Mouse (Mus musculus) forebrain, postnatal 0 days (tissue): ENCODE measurements around the gene Rab3a. TPM values are rescaled to one million over a fixed set of nuclear protein-coding genes. Genes with fewer than 3 reads are reported as not detected.

Experiments used
- ATAC-seq: fragments of 200-750 bp; cut with Nextera tagmentation; 2 replicates; pipeline ENCODE4 v1.8.0; 2017; ENCODE audit warnings: mild to moderate bottlenecking, moderate library complexity
- DNase-seq: peaks from one replicate; pipeline ENCODE4 v3.0.0-alpha.2; 2015
- H3K27ac ChIP-seq: fragments of 300-500 bp; sonication (generic); 2 replicates; pipeline ENCODE4 v1.5.1; 2014; ENCODE audit warnings: low read depth, mild to moderate bottlenecking, antibody characterized with exemption, low read length, moderate library complexity, mixed read lengths
- H3K27me3 ChIP-seq: fragments of 300-500 bp; sonication (generic); 2 replicates; pipeline ENCODE4 v1.6.1; 2014; ENCODE audit warnings: mild to moderate bottlenecking, low read length, mixed read lengths; ENCODE audit not compliant: insufficient read depth
- H3K36me3 ChIP-seq: fragments of 300-500 bp; sonication (generic); 2 replicates; pipeline ENCODE4 v1.6.1; 2014; ENCODE audit warnings: mild to moderate bottlenecking, moderate library complexity; ENCODE audit not compliant: insufficient read depth
- H3K4me1 ChIP-seq: fragments of 300-500 bp; sonication (generic); 2 replicates; pipeline ENCODE4 v1.6.1; 2014; ENCODE audit warnings: antibody characterized with exemption; ENCODE audit not compliant: insufficient read depth
- H3K4me2 ChIP-seq: fragments of 300-500 bp; sonication (generic); 2 replicates; pipeline ENCODE4 v1.6.1; 2014; ENCODE audit warnings: low read depth, mild to moderate bottlenecking, moderate library complexity
- H3K4me3 ChIP-seq: fragments of 300-500 bp; sonication (generic); 2 replicates; pipeline ENCODE4 v1.5.1; 2014; ENCODE audit warnings: low read depth, low read length, mixed read lengths
- H3K9ac ChIP-seq: fragments of 300-500 bp; sonication (generic); 2 replicates; pipeline ENCODE4 v1.6.1; 2014; ENCODE audit warnings: mild to moderate bottlenecking
- H3K9me3 ChIP-seq: fragments of 300-500 bp; sonication (generic); 2 replicates; pipeline ENCODE4 v1.6.1; 2016; ENCODE audit warnings: low read length
- CTCF ChIP-seq: sonication (generic); IDR thresholded peaks from 2 replicates; pipeline ENCODE4 v1.5.1; 2016; ENCODE audit warnings: antibody characterized with exemption, control low read depth, low read depth
- WGBS: fragments of 180-500 bp; shearing (Covaris S2); extraction: QIAGEN DNeasy Blood & Tissue Kit; methylation state at CpG from one replicate; pipeline ENCODE4 v1.1.7; 2014; 5-methylcytosine and 5-hydroxymethylcytosine counted together
- polyA plus RNA-seq: library from polyadenylated mRNA; unstranded; fragments of >200 nt; fragmentation: Nextera tagmentation; extraction: Ambion mirVana; gene quantifications from 2 replicates; pipeline ENCODE4 v1.2.1, GENCODE M21; 2015
- total RNA-seq: library from RNA; depleted of rRNA; stranded (reverse); fragments of >200 nt; gene quantifications from 2 replicates; pipeline ENCODE4 v1.2.3, GENCODE M21; 2014

The Rab3a gene
- total and polyA plus RNA-seq, 2 experiments from 2014 or later: 499 to 673 TPM

DNA sequence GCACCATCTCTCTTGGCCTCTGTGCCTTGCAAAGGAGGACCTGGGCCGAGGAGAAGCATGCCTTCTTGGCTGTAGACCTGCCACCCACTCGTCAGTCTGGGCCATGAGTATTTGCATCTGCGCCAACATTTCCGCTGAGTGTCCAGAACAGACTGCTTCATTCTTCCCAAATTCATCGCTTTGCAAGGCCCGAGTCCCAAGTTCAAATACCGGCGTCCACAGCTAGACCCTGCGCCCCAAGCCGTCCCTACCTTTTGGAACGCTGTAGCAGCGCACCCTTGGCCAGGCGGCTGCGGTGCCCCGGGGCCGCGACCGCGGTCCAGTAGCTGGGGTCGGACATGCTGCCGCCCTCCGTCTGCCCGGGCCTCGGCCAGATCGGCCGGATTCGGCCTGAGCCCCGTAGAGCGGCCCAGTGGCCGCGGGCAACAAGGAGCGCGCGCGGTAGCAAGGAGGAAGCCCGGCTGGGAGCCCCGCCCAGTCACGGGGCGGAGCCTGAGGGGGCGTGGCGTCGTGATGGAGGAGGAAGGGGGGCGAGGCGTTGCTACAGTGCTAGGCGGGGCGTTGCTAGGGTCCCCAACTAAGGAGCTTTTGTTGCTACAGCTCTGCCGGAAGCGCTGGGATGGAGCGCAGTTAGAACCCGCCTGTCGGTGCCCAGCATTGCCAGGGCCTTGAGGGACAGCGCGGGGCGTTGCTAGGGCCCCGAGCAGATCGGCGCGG is 37.7 kb downstream of the Rab3a start:
- Histone ChIP-seq H3K36me3 (peaks cover 24% of the 10 kb centered on the region), H3K27me3 (no peaks in the 10 kb centered on the region), H3K9ac (peak overlapping the region; percentile 87), H3K27ac (peak overlapping the region; percentile 88), H3K4me2 (peak overlapping the region; percentile 85), H3K9me3 (no peaks in the 10 kb centered on the region), H3K4me3 (peak overlapping the region; percentile 63), H3K4me1 (peaks cover 19% of the 10 kb centered on the region)
- DNase-seq (peak; percentile 96), ATAC-seq (peak; percentile 88)
- 3% methylated on average over 58 of the region's 58 CpGs for WGBS
- no peak for TF ChIP-seq CTCF

- Histone ChIP-seq H3K4me3 (peak overlapping the region; percentile 63), H3K4me1 (peaks cover 19% of the 10 kb centered on the region), H3K27me3 (no peaks in the 10 kb centered on the region), H3K27ac (peak overlapping the region; percentile 88), H3K36me3 (peaks cover 19% of the 10 kb centered on the region; the same call in 1 of the 2 replicates), H3K4me2 (peak overlapping the region; percentile 85), H3K9ac (peak overlapping the region; percentile 87), H3K9me3 (no peaks in the 10 kb centered on the region)
- DNase-seq: no peak
- under 1% methylated on average over 20 of the region's 20 CpGs for WGBS
- peak; percentile 37 for TF ChIP-seq CTCF
- no peak for ATAC-seq
Measured at GRCm38 (mm10) chr8:70792700-70793099, 38.2 kb downstream of the Rab3a start.

DNA sequence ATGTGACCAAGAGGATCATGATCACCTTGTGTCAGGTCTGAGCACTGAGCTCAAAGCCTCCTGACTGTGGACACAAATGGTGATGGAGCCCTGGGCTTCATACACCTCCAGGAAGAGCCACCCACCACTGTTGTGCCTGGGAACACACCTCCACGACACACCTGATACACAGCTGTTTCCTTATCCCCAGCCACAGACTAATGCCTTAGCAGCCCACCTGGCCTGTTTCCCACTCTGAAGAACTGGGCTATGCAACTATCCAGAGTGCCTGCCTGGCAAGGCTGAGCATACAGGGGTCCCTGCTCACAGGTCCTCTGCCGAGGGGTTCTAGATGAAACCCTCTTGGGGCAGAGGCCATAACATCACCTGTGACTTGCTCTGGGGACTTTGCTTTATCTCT is 39.7 kb downstream of the Rab3a start:
- Histone ChIP-seq H3K9me3 (no peaks in the 10 kb centered on the region), H3K9ac (no peak overlapping the region), H3K27me3 (no peaks in the 10 kb centered on the region; the same call in 1 of the 2 replicates), H3K36me3 (peaks cover 5% of the 10 kb centered on the region; the same call in 1 of the 2 replicates), H3K4me2 (no peak overlapping the region), H3K4me1 (peaks cover 28% of the 10 kb centered on the region), H3K27ac (0 out of 2 replicates have a peak overlapping the region, but pooled peaks have one; percentile 9), H3K4me3 (no peak overlapping the region)
- DNase-seq (no peak), ATAC-seq (no peak)
- 90% methylated on average over 2 of the region's 2 CpGs for WGBS
- no peak for TF ChIP-seq CTCF

DNA sequence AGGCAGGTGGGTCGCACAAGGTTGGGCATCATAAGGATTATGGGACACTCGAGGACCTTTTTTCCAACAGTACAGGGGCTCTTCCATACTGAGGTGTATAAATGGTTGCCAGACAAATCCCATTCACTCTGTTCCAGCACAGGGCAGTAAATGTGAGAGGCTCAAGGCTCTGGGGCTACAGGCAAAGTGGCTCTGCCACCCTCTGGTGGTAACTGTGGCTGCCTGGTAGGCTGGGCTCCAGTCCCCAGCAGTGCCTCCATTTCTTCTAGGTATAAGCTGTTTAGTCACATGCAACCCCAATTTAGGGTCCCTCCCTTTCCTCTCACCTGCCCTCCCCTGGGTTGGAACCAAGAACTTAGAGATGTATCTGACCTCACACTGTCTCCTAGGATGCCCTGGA is 40.9 kb downstream of the Rab3a start:
- H3K4me3 ChIP-seq: no peak overlapping the region
- H3K27me3 ChIP-seq: no peaks in the 10 kb centered on the region; the same call in none of the 2 replicates
- no peak overlapping the region for H3K4me2 ChIP-seq
- ATAC-seq (no peak), DNase-seq (no peak)
- WGBS: 89% methylated on average over 2 of the region's 2 CpGs
- H3K9ac ChIP-seq: no peak overlapping the region
- peak; percentile 39 for TF ChIP-seq CTCF
- H3K4me1 ChIP-seq: peaks cover 28% of the 10 kb centered on the region
- no peaks in the 10 kb centered on the region for H3K36me3 ChIP-seq
- no peaks in the 10 kb centered on the region for H3K9me3 ChIP-seq
- H3K27ac ChIP-seq: no peak overlapping the region

- ATAC-seq (no peak), DNase-seq (no peak)
- Histone ChIP-seq H3K27me3 (no peaks in the 10 kb centered on the region; the same call in none of the 2 replicates), H3K4me1 (peaks cover 30% of the 10 kb centered on the region), H3K4me3 (peak overlapping the region; percentile 62), H3K27ac (peak overlapping the region; percentile 59; the same call in 1 of the 2 replicates), H3K4me2 (peak overlapping the region; percentile 94), H3K9ac (peak overlapping the region; percentile 59), H3K36me3 (no peaks in the 10 kb centered on the region), H3K9me3 (no peaks in the 10 kb centered on the region)
- TF ChIP-seq CTCF: no peak
- 1% methylated on average over 52 of the region's 54 CpGs for WGBS
Measured at GRCm38 (mm10) chr8:70796403-70797080, 42.1 kb downstream of the Rab3a start.

- Histone ChIP-seq H3K27ac (peak overlapping the region; percentile 59), H3K4me3 (peak overlapping the region; percentile 62), H3K9me3 (no peaks in the 10 kb centered on the region), H3K9ac (peak overlapping the region; percentile 59), H3K4me2 (peak overlapping the region; percentile 94), H3K36me3 (no peaks in the 10 kb centered on the region), H3K4me1 (peaks cover 28% of the 10 kb centered on the region), H3K27me3 (no peaks in the 10 kb centered on the region; the same call in none of the 2 replicates)
- WGBS: 2% methylated on average over 57 of the region's 57 CpGs
- ATAC-seq: peak; percentile 75
- peak; percentile 93 for DNase-seq
- TF ChIP-seq CTCF: no peak
Measured at GRCm38 (mm10) chr8:70797081-70798070, 42.9 kb downstream of the Rab3a start.
